Mouse (Mus musculus): ENCODE results near the gene Chchd3. TPM values are rescaled to one million over a fixed set of nuclear protein-coding genes. Genes with fewer than 3 reads are reported as not detected.
A peak's percentile ranks its signal among the peaks of the same experiment; 100 is the strongest.

Gene Chchd3
- total RNA-seq, 1 experiment: 105 TPM

GRCm38 (mm10) chr6:32981253-32981652 lies 78.8 kb downstream of the Chchd3 start:
- Histone ChIP-seq H3K4me3 (ENCODE audit: insufficient read depth in 1 of 2, low read depth in 1 of 2, low read length in 2 of 2, poor library complexity in 1 of 2, severe bottlenecking in 1 of 2) (no peak overlapping the region), H3K36me3 (ENCODE audit: control insufficient read depth, insufficient read depth, low read length, poor library complexity, severe bottlenecking) (no peaks in the 10 kb centered on the region), H3K27ac (ENCODE audit: insufficient read depth, low read depth, low read length, poor library complexity, severe bottlenecking) (no peak overlapping the region), H3K9ac (ENCODE audit: insufficient read depth, low read depth, low read length, poor library complexity, severe bottlenecking) (no peak overlapping the region), H3K9me3 (ENCODE audit: control insufficient read depth, insufficient read depth, low read depth, low read length) (no peaks in the 10 kb centered on the region), H3K4me1 (ENCODE audit: control insufficient read depth in 2 of 2, insufficient read depth in 2 of 2, low read length in 2 of 2, poor library complexity in 1 of 2) (no peaks in the 10 kb centered on the region)
- in situ Hi-C loops (cut with MboI; ENCODE audit: low sequenced_read_pairs in 2 of 2, unreplicated experiment in 2 of 2): no loop called here
- TF ChIP-seq ZNF384 (IDR thresholded peaks at IDR 0.05; ENCODE audit: low read depth, low read length): no peak
- TF ChIP-seq HCFC1 (IDR thresholded peaks at IDR 0.05; ENCODE audit: borderline replicate concordance, insufficient read depth, low read length): no peak
- TF ChIP-seq MAFK (IDR thresholded peaks at IDR 0.05; ENCODE audit: insufficient read depth, low read depth, low read length): no peak
- no peak for TF ChIP-seq ZC3H11A (IDR thresholded peaks at IDR 0.05; ENCODE audit: borderline replicate concordance, low read depth, low read length)
- no peak for TF ChIP-seq CHD2 (IDR thresholded peaks at IDR 0.05; ENCODE audit: low read depth, low read length)
- DNase-seq (ENCODE audit: low read depth, low spot score): no peak

GRCm38 (mm10) chr6:32978811-32979210 lies 81.2 kb downstream of the Chchd3 start:
- in situ Hi-C loops (cut with MboI; ENCODE audit: low sequenced_read_pairs in 2 of 2, unreplicated experiment in 2 of 2): no loop called here
- H3K4me1 ChIP-seq (ENCODE audit: control insufficient read depth in 2 of 2, insufficient read depth in 2 of 2, low read length in 2 of 2, poor library complexity in 1 of 2): no peaks in the 10 kb centered on the region
- no peak for DNase-seq (ENCODE audit: low read depth, low spot score)

GRCm38 (mm10) chr6:32971926-32972325 lies 88.1 kb downstream of the Chchd3 start:
- no peak for TF ChIP-seq MAFK (IDR thresholded peaks at IDR 0.05; ENCODE audit: insufficient read depth, low read depth, low read length)
- TF ChIP-seq HCFC1 (IDR thresholded peaks at IDR 0.05; ENCODE audit: borderline replicate concordance, insufficient read depth, low read length): no peak
- TF ChIP-seq ZNF384 (IDR thresholded peaks at IDR 0.05; ENCODE audit: low read depth, low read length): no peak
- no peak for TF ChIP-seq ZC3H11A (IDR thresholded peaks at IDR 0.05; ENCODE audit: borderline replicate concordance, low read depth, low read length)
- no peak for TF ChIP-seq CHD2 (IDR thresholded peaks at IDR 0.05; ENCODE audit: low read depth, low read length)
- Histone ChIP-seq H3K36me3 (ENCODE audit: control insufficient read depth, insufficient read depth, low read length, poor library complexity, severe bottlenecking) (no peaks in the 10 kb centered on the region), H3K27ac (ENCODE audit: insufficient read depth, low read depth, low read length, poor library complexity, severe bottlenecking) (no peak overlapping the region), H3K9me3 (ENCODE audit: control insufficient read depth, insufficient read depth, low read depth, low read length) (no peaks in the 10 kb centered on the region), H3K9ac (ENCODE audit: insufficient read depth, low read depth, low read length, poor library complexity, severe bottlenecking) (no peak overlapping the region), H3K4me3 (ENCODE audit: insufficient read depth in 1 of 2, low read depth in 1 of 2, low read length in 2 of 2, poor library complexity in 1 of 2, severe bottlenecking in 1 of 2) (no peak overlapping the region), H3K4me1 (ENCODE audit: control insufficient read depth in 2 of 2, insufficient read depth in 2 of 2, low read length in 2 of 2, poor library complexity in 1 of 2) (no peaks in the 10 kb centered on the region)
- in situ Hi-C loops (cut with MboI; ENCODE audit: low sequenced_read_pairs in 2 of 2, unreplicated experiment in 2 of 2): no loop called here
- no peak for DNase-seq (ENCODE audit: low read depth, low spot score)

More at GRCm38 (mm10) chr6:32978811-32979210, 81.2 kb downstream of the Chchd3 start:
- no peaks in the 10 kb centered on the region for H3K36me3 ChIP-seq (ENCODE audit: control insufficient read depth, insufficient read depth, low read length, poor library complexity, severe bottlenecking)
- no peak overlapping the region for H3K4me3 ChIP-seq (ENCODE audit: insufficient read depth in 1 of 2, low read depth in 1 of 2, low read length in 2 of 2, poor library complexity in 1 of 2, severe bottlenecking in 1 of 2)
- H3K9me3 ChIP-seq (ENCODE audit: control insufficient read depth, insufficient read depth, low read depth, low read length): no peaks in the 10 kb centered on the region
- no peak for TF ChIP-seq ZNF384 (IDR thresholded peaks at IDR 0.05; ENCODE audit: low read depth, low read length)
- no peak for TF ChIP-seq MAFK (IDR thresholded peaks at IDR 0.05; ENCODE audit: insufficient read depth, low read depth, low read length)
- TF ChIP-seq CHD2 (IDR thresholded peaks at IDR 0.05; ENCODE audit: low read depth, low read length): no peak
- TF ChIP-seq HCFC1 (IDR thresholded peaks at IDR 0.05; ENCODE audit: borderline replicate concordance, insufficient read depth, low read length): no peak
- no peak for TF ChIP-seq ZC3H11A (IDR thresholded peaks at IDR 0.05; ENCODE audit: borderline replicate concordance, low read depth, low read length)
- no peak overlapping the region for H3K9ac ChIP-seq (ENCODE audit: insufficient read depth, low read depth, low read length, poor library complexity, severe bottlenecking)
- no peak overlapping the region for H3K27ac ChIP-seq (ENCODE audit: insufficient read depth, low read depth, low read length, poor library complexity, severe bottlenecking)

- Histone ChIP-seq H3K36me3 (ENCODE audit: control insufficient read depth, insufficient read depth, low read length, poor library complexity, severe bottlenecking) (no peaks in the 10 kb centered on the region), H3K9me3 (ENCODE audit: control insufficient read depth, insufficient read depth, low read depth, low read length) (no peaks in the 10 kb centered on the region), H3K4me3 (ENCODE audit: insufficient read depth in 1 of 2, low read depth in 1 of 2, low read length in 2 of 2, poor library complexity in 1 of 2, severe bottlenecking in 1 of 2) (no peak overlapping the region), H3K4me1 (ENCODE audit: control insufficient read depth in 2 of 2, insufficient read depth in 2 of 2, low read length in 2 of 2, poor library complexity in 1 of 2) (no peaks in the 10 kb centered on the region), H3K9ac (ENCODE audit: insufficient read depth, low read depth, low read length, poor library complexity, severe bottlenecking) (no peak overlapping the region), H3K27ac (ENCODE audit: insufficient read depth, low read depth, low read length, poor library complexity, severe bottlenecking) (no peak overlapping the region)
- DNase-seq (ENCODE audit: low read depth, low spot score): peak; percentile 31
- TF ChIP-seq CHD2 (IDR thresholded peaks at IDR 0.05; ENCODE audit: low read depth, low read length): no peak
- no peak for TF ChIP-seq HCFC1 (IDR thresholded peaks at IDR 0.05; ENCODE audit: borderline replicate concordance, insufficient read depth, low read length)
- no peak for TF ChIP-seq ZC3H11A (IDR thresholded peaks at IDR 0.05; ENCODE audit: borderline replicate concordance, low read depth, low read length)
- no peak for TF ChIP-seq MAFK (IDR thresholded peaks at IDR 0.05; ENCODE audit: insufficient read depth, low read depth, low read length)
- TF ChIP-seq ZNF384 (IDR thresholded peaks at IDR 0.05; ENCODE audit: low read depth, low read length): no peak
- in situ Hi-C loops (cut with MboI; ENCODE audit: low sequenced_read_pairs in 2 of 2, unreplicated experiment in 2 of 2): no loop called here
Measured at GRCm38 (mm10) chr6:32968971-32969370, 91.1 kb downstream of the Chchd3 start.

- no peak overlapping the region for H3K27ac ChIP-seq (ENCODE audit: insufficient read depth, low read depth, low read length, poor library complexity, severe bottlenecking)
- no peak for DNase-seq (ENCODE audit: low read depth, low spot score)
- H3K4me1 ChIP-seq (ENCODE audit: control insufficient read depth in 2 of 2, insufficient read depth in 2 of 2, low read length in 2 of 2, poor library complexity in 1 of 2): no peaks in the 10 kb centered on the region
- no peak overlapping the region for H3K4me3 ChIP-seq (ENCODE audit: insufficient read depth in 1 of 2, low read depth in 1 of 2, low read length in 2 of 2, poor library complexity in 1 of 2, severe bottlenecking in 1 of 2)
- in situ Hi-C loops (cut with MboI; ENCODE audit: low sequenced_read_pairs in 2 of 2, unreplicated experiment in 2 of 2): no loop called here
- H3K9me3 ChIP-seq (ENCODE audit: control insufficient read depth, insufficient read depth, low read depth, low read length): no peaks in the 10 kb centered on the region
- no peaks in the 10 kb centered on the region for H3K36me3 ChIP-seq (ENCODE audit: control insufficient read depth, insufficient read depth, low read length, poor library complexity, severe bottlenecking)
- H3K9ac ChIP-seq (ENCODE audit: insufficient read depth, low read depth, low read length, poor library complexity, severe bottlenecking): no peak overlapping the region
- TF ChIP-seq ZNF384 (IDR thresholded peaks at IDR 0.05; ENCODE audit: low read depth, low read length): no peak
- no peak for TF ChIP-seq ZC3H11A (IDR thresholded peaks at IDR 0.05; ENCODE audit: borderline replicate concordance, low read depth, low read length)
- no peak for TF ChIP-seq MAFK (IDR thresholded peaks at IDR 0.05; ENCODE audit: insufficient read depth, low read depth, low read length)
- TF ChIP-seq HCFC1 (IDR thresholded peaks at IDR 0.05; ENCODE audit: borderline replicate concordance, insufficient read depth, low read length): no peak
- TF ChIP-seq CHD2 (IDR thresholded peaks at IDR 0.05; ENCODE audit: low read depth, low read length): no peak
Measured at GRCm38 (mm10) chr6:32962048-32962447, 98.0 kb downstream of the Chchd3 start.
